Mouse (Mus musculus) myocyte (in vitro differentiated cells): ENCODE measurements around the gene Bard1.

ENCODE experiments used
- CEBPB ChIP-seq: IDR thresholded peaks from 2 replicates; pipeline ENCODE4 v1.6.1; 2011; ENCODE audit warnings: mild to moderate bottlenecking, moderate library complexity; ENCODE audit not compliant: poor library complexity, insufficient read depth, severe bottlenecking
- E2F4 ChIP-seq: IDR thresholded peaks from one replicate; pipeline ENCODE4 v1.6.1; 2011; ENCODE audit warnings: mild to moderate bottlenecking, control low read depth, moderate library complexity; ENCODE audit not compliant: insufficient read depth
- MAX ChIP-seq: IDR thresholded peaks from one replicate; pipeline ENCODE4 v1.6.1; 2011; ENCODE audit warnings: low read depth, mild to moderate bottlenecking, control low read depth
- MYOD1 ChIP-seq, 3 experiments: IDR thresholded peaks; one replicate each; pipeline ENCODE4 v1.6.1; 2011; ENCODE audit warnings: control low read depth in 2 of 3, low read depth in 2 of 3, mild to moderate bottlenecking in 2 of 3, moderate library complexity in 1 of 3; ENCODE audit not compliant: insufficient read length in 2 of 3, control insufficient read depth in 1 of 3
- MYOG ChIP-seq, 3 experiments: IDR thresholded peaks; one replicate each; pipeline ENCODE4 v1.6.1; 2011; ENCODE audit warnings: control low read depth in 2 of 3, low read depth in 2 of 3, mild to moderate bottlenecking in 2 of 3; ENCODE audit not compliant: insufficient read length in 2 of 3, control insufficient read depth in 1 of 3, insufficient read depth in 1 of 3
- POLR2A ChIP-seq: IDR thresholded peaks from one replicate; pipeline ENCODE4 v1.6.1; 2011; ENCODE audit warnings: low read depth, mild to moderate bottlenecking, control low read depth, moderate library complexity; ENCODE audit not compliant: insufficient read length
- POLR2AphosphoS2 ChIP-seq: IDR thresholded peaks from one replicate; pipeline ENCODE4 v1.6.1; 2011; ENCODE audit warnings: low read depth, control low read depth; ENCODE audit not compliant: insufficient read length
- REST ChIP-seq: IDR thresholded peaks from one replicate; pipeline ENCODE4 v1.6.1; 2011; ENCODE audit warnings: mild to moderate bottlenecking, control low read depth, moderate library complexity; ENCODE audit not compliant: insufficient read depth, insufficient read length
- SRF ChIP-seq: IDR thresholded peaks from one replicate; pipeline ENCODE4 v1.6.1; 2011; ENCODE audit warnings: low read depth; ENCODE audit not compliant: control insufficient read depth, insufficient read length
- TCF12 ChIP-seq: IDR thresholded peaks from one replicate; pipeline ENCODE4 v1.6.1; 2011; ENCODE audit warnings: mild to moderate bottlenecking, control low read depth; ENCODE audit not compliant: poor library complexity, insufficient read depth, severe bottlenecking
- TCF3 ChIP-seq: IDR thresholded peaks from one replicate; pipeline ENCODE4 v1.6.1; 2011; ENCODE audit warnings: low read depth, control low read depth; ENCODE audit not compliant: insufficient read length
- USF1 ChIP-seq: IDR thresholded peaks from one replicate; pipeline ENCODE4 v1.6.1; 2011; ENCODE audit warnings: low read depth, mild to moderate bottlenecking, control low read depth, moderate library complexity

DNA sequence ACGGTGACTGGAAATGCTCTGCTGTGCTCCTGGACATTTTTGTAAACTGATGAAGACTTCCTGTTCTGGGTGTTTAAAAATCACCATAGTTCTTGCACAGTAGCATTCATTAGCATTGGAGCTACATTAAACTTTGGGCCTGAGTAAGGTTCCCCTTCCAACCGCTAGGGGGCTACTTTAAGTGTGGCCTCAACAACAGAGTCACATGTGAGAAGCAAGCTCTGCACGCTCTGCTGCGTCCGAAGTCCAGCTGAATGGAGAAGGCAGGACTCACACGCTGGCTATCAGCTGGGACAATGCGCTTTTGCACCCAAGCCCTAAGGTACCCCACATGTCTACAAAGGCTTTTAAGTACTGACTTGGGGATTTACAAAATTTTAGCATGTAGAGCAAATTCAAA, 65.9 kb downstream of the Bard1 start:
- TF ChIP-seq MYOG (IDR thresholded peaks at IDR 0.05; ENCODE audit: control insufficient read depth in 1 of 3, insufficient read depth in 1 of 3, insufficient read length in 2 of 3, low read depth in 2 of 3) = no peak
- TF ChIP-seq MYOD1 (IDR thresholded peaks at IDR 0.05; ENCODE audit: control insufficient read depth in 1 of 3, insufficient read length in 2 of 3, low read depth in 2 of 3) = no peak
- no peak for TF ChIP-seq CEBPB
- TF ChIP-seq POLR2A = no peak
- no peak for TF ChIP-seq TCF12
- no peak for TF ChIP-seq USF1
- TF ChIP-seq POLR2AphosphoS2 = no peak
- no peak for TF ChIP-seq E2F4
- TF ChIP-seq SRF = no peak
- no peak for TF ChIP-seq MAX
- no peak for TF ChIP-seq TCF3
- TF ChIP-seq REST = no peak
